Mouse (Mus musculus) MEL (cell line): Measurements from ENCODE around the gene Tmem42. TPM values are rescaled to one million over a fixed set of nuclear protein-coding genes. Genes with fewer than 3 reads are reported as not detected.

Experiments used
- DNase-seq: peaks from one replicate; pipeline ENCODE4 v3.0.0; 2011; ENCODE audit warnings: low read depth, low spot score
- H3K27ac ChIP-seq: 2 replicates; pipeline ENCODE4 v1.5.1; 2012; ENCODE audit warnings: low read depth, mild to moderate bottlenecking, control low read depth, low read length, moderate library complexity; ENCODE audit not compliant: control insufficient read depth
- H3K27me3 ChIP-seq, 2 experiments: fragments of 150-350 bp in 1 of 2; sonication (generic) in 1 of 2; 2 replicates each; pipeline ENCODE4 v1.6.1; 2012; ENCODE audit warnings: low read length in 2 of 2, mild to moderate bottlenecking in 2 of 2, improper control_type of control experiment in 1 of 2, moderate library complexity in 1 of 2; ENCODE audit not compliant: insufficient read depth in 2 of 2, control insufficient read depth in 1 of 2
- H3K36me3 ChIP-seq, 2 experiments: 2 replicates each; pipeline ENCODE4 v1.6.1; 2012 to 2014; ENCODE audit warnings: low read length in 2 of 2, improper control_type of control experiment in 1 of 2, inconsistent platforms in 1 of 2, mild to moderate bottlenecking in 1 of 2; ENCODE audit not compliant: insufficient read depth in 2 of 2, control insufficient read depth in 1 of 2
- H3K4me1 ChIP-seq, 2 experiments: fragments of 150-350 bp in 1 of 2; sonication (generic) in 1 of 2; 2 replicates each; pipeline ENCODE4 v1.6.1; 2012; ENCODE audit warnings: low read length in 2 of 2, improper control_type of control experiment in 1 of 2, mild to moderate bottlenecking in 1 of 2; ENCODE audit not compliant: insufficient read depth in 2 of 2, control insufficient read depth in 1 of 2
- H3K4me3 ChIP-seq, 2 experiments: fragments of 150-350 bp in 1 of 2; sonication (generic) in 1 of 2; 2 replicates each; pipeline ENCODE4 v1.5.1; 2012; ENCODE audit warnings: low read depth in 2 of 2, low read length in 2 of 2, mild to moderate bottlenecking in 2 of 2, moderate library complexity in 2 of 2, control low read depth in 1 of 2, improper control_type of control experiment in 1 of 2; ENCODE audit not compliant: control insufficient read depth in 1 of 2, insufficient read depth in 1 of 2
- H3K79me2 ChIP-seq: 2 replicates; pipeline ENCODE4 v1.6.1; 2012; ENCODE audit warnings: mild to moderate bottlenecking, low read length, moderate library complexity; ENCODE audit not compliant: control insufficient read depth, poor library complexity, insufficient read depth
- H3K9ac ChIP-seq: 2 replicates; pipeline ENCODE4 v1.6.1; 2012; ENCODE audit warnings: low read depth, mild to moderate bottlenecking, control low read depth, low read length, moderate library complexity; ENCODE audit not compliant: control insufficient read depth, poor library complexity, severe bottlenecking
- H3K9me3 ChIP-seq: fragments of 150-350 bp; sonication (generic); replicated peaks from 2 replicates; pipeline ENCODE4 v1.6.1; 2012; ENCODE audit warnings: mild to moderate bottlenecking, low read length, improper control_type of control experiment, moderate library complexity; ENCODE audit not compliant: insufficient read depth
- BHLHE40 ChIP-seq: IDR thresholded peaks from 2 replicates; pipeline ENCODE4 v1.6.1; 2012; ENCODE audit warnings: low read depth, mild to moderate bottlenecking, inconsistent platforms, low read length, improper control_type of control experiment, borderline replicate concordance
- CTCF ChIP-seq, 3 experiments: IDR thresholded peaks in 2 of 3; conservative IDR thresholded peaks in 1 of 3; 2 replicates each; pipeline ENCODE4 v1.5.1; 2011 to 2012; ENCODE audit warnings: low read length in 3 of 3, low read depth in 2 of 3, mild to moderate bottlenecking in 2 of 3, improper control_type of control experiment in 1 of 3, inconsistent platforms in 1 of 3, mixed read lengths in 1 of 3, moderate library complexity in 1 of 3; ENCODE audit not compliant: control insufficient read depth in 1 of 3, insufficient read depth in 1 of 3, poor library complexity in 1 of 3, severe bottlenecking in 1 of 3
- GATA1 ChIP-seq: IDR thresholded peaks from 2 replicates; pipeline ENCODE4 v1.6.1; 2011; ENCODE audit warnings: low read depth, low read length, improper control_type of control experiment
- MYB ChIP-seq: IDR thresholded peaks from 2 replicates; pipeline ENCODE4 v1.6.1; 2011; ENCODE audit warnings: mild to moderate bottlenecking, low read depth, low read length, improper control_type of control experiment
- MYC ChIP-seq: IDR thresholded peaks from 2 replicates; pipeline ENCODE4 v1.6.1; 2011; ENCODE audit warnings: low read depth, mild to moderate bottlenecking, low read length, improper control_type of control experiment, moderate library complexity
- NELFE ChIP-seq: IDR thresholded peaks from 2 replicates; pipeline ENCODE4 v1.6.1; 2011; ENCODE audit warnings: low read depth, low read length, improper control_type of control experiment
- RCOR1 ChIP-seq: IDR thresholded peaks from 2 replicates; pipeline ENCODE4 v1.6.1; 2012; ENCODE audit warnings: low read depth, mild to moderate bottlenecking, inconsistent platforms, low read length, improper control_type of control experiment
- SMC3 ChIP-seq: IDR thresholded peaks from 2 replicates; pipeline ENCODE4 v1.6.1; 2011; ENCODE audit warnings: low read depth, low read length, improper control_type of control experiment
- TBP ChIP-seq: IDR thresholded peaks from 2 replicates; pipeline ENCODE4 v1.8.0; 2011; ENCODE audit warnings: low read depth, low read length, improper control_type of control experiment
- TCF12 ChIP-seq: IDR thresholded peaks from 2 replicates; pipeline ENCODE4 v1.6.1; 2014; ENCODE audit warnings: low read depth, mild to moderate bottlenecking, inconsistent platforms, low read length, improper control_type of control experiment, moderate library complexity
- polyA plus RNA-seq, 2 experiments: library from polyadenylated mRNA; stranded (reverse) in 1 of 2; unstranded in 1 of 2; fragments of >175 nt in 1 of 2; fragments of >200 nt in 1 of 2; gene quantifications; 2 replicates each; pipeline versions ENCODE4 v1.2.1 to v1.2.4; 2012; ENCODE audit warnings: low replicate concordance in 2 of 2, low read depth in 1 of 2; ENCODE audit not compliant: insufficient read length in 2 of 2, insufficient read depth in 1 of 2, missing spikeins in 1 of 2
- total RNA-seq: library from RNA; depleted of rRNA; stranded (reverse); fragments of 300-350 nt; gene quantifications from 2 replicates; pipeline ENCODE4 v1.2.3, GENCODE M21; 2012

The Tmem42 gene
- total and polyA plus RNA-seq, 3 experiments, result 14.6 to 15.0 TPM; not detected in 1

DNA sequence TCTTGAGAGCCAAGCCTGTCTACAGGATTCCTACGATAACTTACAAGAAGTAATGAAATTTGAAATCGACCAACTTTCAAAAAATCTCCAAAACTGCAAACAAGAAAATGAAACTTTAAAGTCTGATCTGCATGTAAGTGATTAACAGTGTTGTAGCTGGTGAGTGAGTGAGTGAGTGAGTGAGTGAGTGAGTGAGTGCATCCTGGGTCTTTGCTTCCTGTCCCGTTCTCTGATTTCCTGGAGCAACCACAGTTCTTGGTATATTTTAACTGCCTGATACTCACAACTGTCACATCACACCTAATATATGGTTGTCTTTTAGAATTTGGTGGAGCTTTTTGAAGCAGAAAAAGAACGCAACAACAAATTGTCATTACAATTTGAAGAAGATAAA, 21.9 kb upstream of the Tmem42 start:
- no peak overlapping the region for H3K27ac ChIP-seq
- no peak for DNase-seq
- TF ChIP-seq BHLHE40, result no peak
- TF ChIP-seq TCF12, result no peak
- no peak for TF ChIP-seq MYC
- no peak for TF ChIP-seq MYB
- H3K9me3 ChIP-seq, result no peaks in the 10 kb centered on the region
- no peaks in the 10 kb centered on the region for H3K27me3 ChIP-seq
- no peaks in the 10 kb centered on the region for H3K4me1 ChIP-seq
- H3K9ac ChIP-seq, result no peak overlapping the region
- peaks cover 0 to 73% of the 10 kb centered on the region in 2 experiments; a peak in 2 of 4 replicates for H3K36me3 ChIP-seq
- H3K4me3 ChIP-seq, result no peak overlapping the region
- H3K79me2 ChIP-seq, result no peaks in the 10 kb centered on the region; the same call in 1 of the 2 replicates

DNA sequence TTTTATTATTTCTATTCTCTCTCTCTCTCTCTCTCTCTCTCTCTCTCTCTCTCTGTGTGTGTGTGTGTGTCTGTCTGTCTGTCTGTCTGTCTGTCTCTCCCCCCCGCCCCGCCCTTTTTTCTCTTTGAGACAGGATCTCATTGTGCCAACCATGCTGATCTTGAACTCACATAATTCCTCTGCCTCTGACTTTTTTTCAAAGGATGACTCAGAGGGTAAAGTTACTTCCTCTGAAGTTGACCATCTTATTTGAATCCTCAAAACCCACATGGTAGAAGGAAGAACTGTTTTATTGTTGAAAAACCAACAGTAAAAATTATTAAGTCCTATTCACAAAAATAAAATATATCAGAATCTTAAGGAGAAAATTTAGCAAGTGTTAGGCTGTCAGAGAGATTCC, 16.4 kb upstream of the Tmem42 start:
- Histone ChIP-seq H3K36me3 (peaks cover 0 to 51% of the 10 kb centered on the region in 2 experiments; a peak in 2 of 4 replicates), H3K79me2 (no peaks in the 10 kb centered on the region), H3K9ac (no peak overlapping the region), H3K27me3 (no peaks in the 10 kb centered on the region), H3K9me3 (no peaks in the 10 kb centered on the region), H3K27ac (no peak overlapping the region), H3K4me1 (no peaks in the 10 kb centered on the region), H3K4me3 (no peak overlapping the region)
- TF ChIP-seq SMC3 (no peak), TBP (no peak), MYB (no peak), CTCF (IDR thresholded peaks at IDR 0.05 in 2 of 3, conservative IDR thresholded peaks at IDR 0.05 in 1 of 3; ENCODE audit: control insufficient read depth in 1 of 3, insufficient read depth in 1 of 3, low read depth in 2 of 3, low read length in 3 of 3, poor library complexity in 1 of 3, severe bottlenecking in 1 of 3) (no peak), RCOR1 (no peak), NELFE (no peak)
- no peak for DNase-seq

DNA sequence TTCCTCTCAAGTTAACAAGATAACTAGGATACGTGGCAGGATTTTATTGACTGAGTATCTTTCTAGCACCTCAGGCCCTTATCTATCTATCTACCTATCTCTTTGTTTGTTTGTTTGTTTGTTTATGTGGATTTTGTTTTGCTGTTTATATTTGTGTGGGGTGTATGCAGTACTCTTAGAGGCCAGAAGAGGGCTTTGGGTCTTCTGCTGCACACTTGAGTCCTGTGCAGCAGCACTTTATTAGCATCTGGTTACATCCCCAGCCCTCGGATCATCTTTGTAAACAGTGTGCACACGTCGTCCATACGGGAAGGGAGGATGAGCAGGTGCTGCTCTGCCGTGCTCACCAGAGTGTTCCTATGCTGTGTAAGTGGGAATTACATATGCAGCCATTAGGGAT, 15.1 kb upstream of the Tmem42 start:
- no peak overlapping the region for H3K4me3 ChIP-seq
- no peaks in the 10 kb centered on the region for H3K79me2 ChIP-seq
- peaks cover 0 to 44% of the 10 kb centered on the region in 2 experiments; a peak in 2 of 4 replicates for H3K36me3 ChIP-seq
- H3K9me3 ChIP-seq, result no peaks in the 10 kb centered on the region
- no peak overlapping the region for H3K9ac ChIP-seq
- peak; percentile 28 for DNase-seq
- H3K27ac ChIP-seq, result no peak overlapping the region
- H3K4me1 ChIP-seq, result no peaks in the 10 kb centered on the region
- no peaks in the 10 kb centered on the region for H3K27me3 ChIP-seq
- TF ChIP-seq CTCF (IDR thresholded peaks at IDR 0.05 in 2 of 3, conservative IDR thresholded peaks at IDR 0.05 in 1 of 3; ENCODE audit: control insufficient read depth in 1 of 3, insufficient read depth in 1 of 3, low read depth in 2 of 3, low read length in 3 of 3, poor library complexity in 1 of 3, severe bottlenecking in 1 of 3) (peak; percentile 21 to 60 (median 25); a peak in 5 of 6 replicates), GATA1 (no peak)
